Mouse (Mus musculus): ENCODE data around the gene Rtp4. TPM values are rescaled to one million over a fixed set of nuclear protein-coding genes. Genes with fewer than 3 reads are reported as not detected.

The Rtp4 gene
- polyA plus RNA-seq, 1 experiment from 2014 or later: 2.0 TPM

GRCm38 (mm10) chr16:23503351-23503750, 16.7 kb upstream of the Rtp4 start:
- no peaks in the 10 kb centered on the region for H3K36me3 ChIP-seq (ENCODE audit: control insufficient read depth, insufficient read depth, low read length)
- WGBS: 74% methylated on average over 4 of the region's 4 CpGs

DNA sequence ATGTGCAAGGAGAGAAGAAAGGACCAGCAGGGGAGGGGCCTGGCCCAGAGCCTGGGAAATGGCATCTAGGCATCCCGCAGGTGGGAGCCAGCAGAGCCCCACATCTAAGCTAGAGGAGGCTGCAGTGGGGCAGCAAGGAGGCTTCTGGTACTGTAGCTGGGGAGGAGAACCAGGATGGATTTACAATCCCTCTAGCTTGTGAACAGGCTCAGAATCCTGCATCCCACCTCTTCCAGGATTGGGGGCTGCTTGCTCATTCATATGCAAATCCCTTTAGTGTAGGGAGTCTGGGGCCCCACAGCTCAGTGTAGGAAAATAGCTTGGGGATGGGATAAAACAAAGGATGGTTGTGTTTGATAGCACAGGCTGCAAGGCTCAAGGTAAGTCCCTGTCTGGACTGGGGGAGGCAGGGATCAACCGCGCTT, 15.8 kb upstream of the Rtp4 start:
- Histone ChIP-seq H3K27ac (replicated peaks; ENCODE audit: low read depth, low read length) (no peak overlapping the region), H3K36me3 (ENCODE audit: control insufficient read depth, insufficient read depth, low read length) (no peaks in the 10 kb centered on the region), H3K4me2 (ENCODE audit: low read depth, severe bottlenecking) (no peak overlapping the region), H3K4me1 (ENCODE audit: control insufficient read depth, insufficient read depth, low read length) (0 out of 2 replicates have a peak, but pooled peaks cover 2% of the 10 kb centered on the region), H3K9ac (ENCODE audit: low read length) (no peak overlapping the region), H3K4me3 (ENCODE audit: low read depth, low read length) (no peak overlapping the region), H3K9me3 (ENCODE audit: control insufficient read depth, low read length) (no peaks in the 10 kb centered on the region), H3K27me3 (ENCODE audit: control insufficient read depth, insufficient read depth, low read length) (no peaks in the 10 kb centered on the region)
- WGBS: 58% methylated on average over 3 of the region's 3 CpGs
- DNase-seq (ENCODE audit: low spot score) (no peak), ATAC-seq (ENCODE audit: insufficient number of reproducible peaks, low FRiP score, low TSS enrichment, low read depth) (no peak)

More at GRCm38 (mm10) chr16:23503351-23503750, 16.7 kb upstream of the Rtp4 start:
- no peak overlapping the region for H3K4me2 ChIP-seq (ENCODE audit: low read depth, severe bottlenecking)
- DNase-seq (ENCODE audit: low spot score) (no peak), ATAC-seq (ENCODE audit: insufficient number of reproducible peaks, low FRiP score, low TSS enrichment, low read depth) (no peak)
- H3K27ac ChIP-seq (replicated peaks; ENCODE audit: low read depth, low read length): no peak overlapping the region
- H3K27me3 ChIP-seq (ENCODE audit: control insufficient read depth, insufficient read depth, low read length): no peaks in the 10 kb centered on the region
- 0 out of 2 replicates have a peak, but pooled peaks cover 2% of the 10 kb centered on the region for H3K4me1 ChIP-seq (ENCODE audit: control insufficient read depth, insufficient read depth, low read length)
- H3K4me3 ChIP-seq (ENCODE audit: low read depth, low read length): no peak overlapping the region
- H3K9me3 ChIP-seq (ENCODE audit: control insufficient read depth, low read length): no peaks in the 10 kb centered on the region
- no peak overlapping the region for H3K9ac ChIP-seq (ENCODE audit: low read length)

GRCm38 (mm10) chr16:23505904-23506687, 14.0 kb upstream of the Rtp4 start:
- H3K9ac ChIP-seq (ENCODE audit: low read length): no peak overlapping the region
- no peak overlapping the region for H3K4me2 ChIP-seq (ENCODE audit: low read depth, severe bottlenecking)
- ATAC-seq (ENCODE audit: insufficient number of reproducible peaks, low FRiP score, low TSS enrichment, low read depth): no peak
- H3K27me3 ChIP-seq (ENCODE audit: control insufficient read depth, insufficient read depth, low read length): no peaks in the 10 kb centered on the region
- 45% methylated on average over 11 of the region's 11 CpGs for WGBS
- 0 out of 2 replicates have a peak, but pooled peaks cover 2% of the 10 kb centered on the region for H3K4me1 ChIP-seq (ENCODE audit: control insufficient read depth, insufficient read depth, low read length)
- no peak overlapping the region for H3K27ac ChIP-seq (replicated peaks; ENCODE audit: low read depth, low read length)
- H3K9me3 ChIP-seq (ENCODE audit: control insufficient read depth, low read length): no peaks in the 10 kb centered on the region
- no peak for DNase-seq (ENCODE audit: low spot score)
- no peaks in the 10 kb centered on the region for H3K36me3 ChIP-seq (ENCODE audit: control insufficient read depth, insufficient read depth, low read length)
- no peak overlapping the region for H3K4me3 ChIP-seq (ENCODE audit: low read depth, low read length)

DNA sequence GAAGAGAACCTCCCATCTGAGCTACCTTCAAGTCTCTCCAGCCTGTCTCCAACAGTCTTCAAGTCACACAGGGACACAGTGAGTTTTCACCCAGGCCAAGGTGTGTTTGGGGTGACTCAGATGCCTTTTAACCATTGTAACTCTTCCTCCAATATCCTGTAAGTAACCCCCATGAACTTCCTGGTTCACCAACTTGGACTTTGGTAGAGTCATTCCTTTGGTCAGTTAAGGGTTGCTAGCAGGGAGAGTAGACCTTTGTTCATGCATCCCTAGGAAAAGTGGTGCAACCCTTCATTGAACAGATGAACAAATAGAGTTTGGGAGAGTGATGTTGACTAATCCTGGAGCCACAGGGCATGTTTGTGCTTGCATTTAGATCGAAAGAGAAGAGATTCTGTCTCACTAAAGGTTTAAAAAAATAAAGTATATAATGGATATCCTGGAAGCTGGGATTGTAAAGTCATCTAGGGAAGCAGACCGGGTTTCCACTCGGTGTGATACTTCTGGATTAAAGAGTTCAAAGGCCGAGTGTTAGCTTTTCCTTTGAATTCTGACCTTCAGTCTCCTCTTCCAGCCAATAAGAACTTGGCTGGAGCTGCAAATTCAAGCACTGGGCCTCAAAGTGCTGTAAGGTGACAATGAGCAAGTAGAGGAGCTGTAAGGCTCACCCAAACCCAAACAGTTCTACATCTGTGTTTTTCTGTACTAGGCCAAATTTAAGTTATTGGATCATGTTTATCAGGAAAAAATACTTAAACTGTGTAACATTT, 8.7 kb upstream of the Rtp4 start:
- no peaks in the 10 kb centered on the region for H3K4me1 ChIP-seq (ENCODE audit: control insufficient read depth, insufficient read depth, low read length)
- no peak overlapping the region for H3K9ac ChIP-seq (ENCODE audit: low read length)
- ATAC-seq (ENCODE audit: insufficient number of reproducible peaks, low FRiP score, low TSS enrichment, low read depth) (no peak), DNase-seq (ENCODE audit: low spot score) (no peak)
- H3K4me3 ChIP-seq (ENCODE audit: low read depth, low read length): no peak overlapping the region
- no peaks in the 10 kb centered on the region for H3K9me3 ChIP-seq (ENCODE audit: control insufficient read depth, low read length)
- H3K27me3 ChIP-seq (ENCODE audit: control insufficient read depth, insufficient read depth, low read length): no peaks in the 10 kb centered on the region
- WGBS: 67% methylated on average over 4 of the region's 4 CpGs
- H3K27ac ChIP-seq (replicated peaks; ENCODE audit: low read depth, low read length): no peak overlapping the region
- no peak overlapping the region for H3K4me2 ChIP-seq (ENCODE audit: low read depth, severe bottlenecking)
- H3K36me3 ChIP-seq (ENCODE audit: control insufficient read depth, insufficient read depth, low read length): no peaks in the 10 kb centered on the region

GRCm38 (mm10) chr16:23513401-23513800, 6.7 kb upstream of the Rtp4 start:
- no peaks in the 10 kb centered on the region for H3K4me1 ChIP-seq (ENCODE audit: control insufficient read depth, insufficient read depth, low read length)
- H3K27ac ChIP-seq (replicated peaks; ENCODE audit: low read depth, low read length): no peak overlapping the region
- no peaks in the 10 kb centered on the region for H3K27me3 ChIP-seq (ENCODE audit: control insufficient read depth, insufficient read depth, low read length)
- no peaks in the 10 kb centered on the region for H3K36me3 ChIP-seq (ENCODE audit: control insufficient read depth, insufficient read depth, low read length)
- 88% methylated on average over 1 of the region's 1 CpGs for WGBS
- no peak overlapping the region for H3K9ac ChIP-seq (ENCODE audit: low read length)
- DNase-seq (ENCODE audit: low spot score): no peak
- H3K9me3 ChIP-seq (ENCODE audit: control insufficient read depth, low read length): no peaks in the 10 kb centered on the region
- no peak overlapping the region for H3K4me3 ChIP-seq (ENCODE audit: low read depth, low read length)
- H3K4me2 ChIP-seq (ENCODE audit: low read depth, severe bottlenecking): no peak overlapping the region
- ATAC-seq (ENCODE audit: insufficient number of reproducible peaks, low FRiP score, low TSS enrichment, low read depth): no peak

GRCm38 (mm10) chr16:23515766-23516165, 4.3 kb upstream of the Rtp4 start:
- no peak overlapping the region for H3K9ac ChIP-seq (ENCODE audit: low read length)
- H3K27ac ChIP-seq (replicated peaks; ENCODE audit: low read depth, low read length): no peak overlapping the region
- H3K4me3 ChIP-seq (ENCODE audit: low read depth, low read length): no peak overlapping the region
- no peaks in the 10 kb centered on the region for H3K27me3 ChIP-seq (ENCODE audit: control insufficient read depth, insufficient read depth, low read length)
- H3K36me3 ChIP-seq (ENCODE audit: control insufficient read depth, insufficient read depth, low read length): no peaks in the 10 kb centered on the region
- no peak for DNase-seq (ENCODE audit: low spot score)
- WGBS: 81% methylated on average over 3 of the region's 3 CpGs
- ATAC-seq (ENCODE audit: insufficient number of reproducible peaks, low FRiP score, low TSS enrichment, low read depth): no peak
- H3K4me1 ChIP-seq (ENCODE audit: control insufficient read depth, insufficient read depth, low read length): peaks cover 5% of the 10 kb centered on the region; the same call in 1 of the 2 replicates
- H3K9me3 ChIP-seq (ENCODE audit: control insufficient read depth, low read length): no peaks in the 10 kb centered on the region
- H3K4me2 ChIP-seq (ENCODE audit: low read depth, severe bottlenecking): no peak overlapping the region

DNA sequence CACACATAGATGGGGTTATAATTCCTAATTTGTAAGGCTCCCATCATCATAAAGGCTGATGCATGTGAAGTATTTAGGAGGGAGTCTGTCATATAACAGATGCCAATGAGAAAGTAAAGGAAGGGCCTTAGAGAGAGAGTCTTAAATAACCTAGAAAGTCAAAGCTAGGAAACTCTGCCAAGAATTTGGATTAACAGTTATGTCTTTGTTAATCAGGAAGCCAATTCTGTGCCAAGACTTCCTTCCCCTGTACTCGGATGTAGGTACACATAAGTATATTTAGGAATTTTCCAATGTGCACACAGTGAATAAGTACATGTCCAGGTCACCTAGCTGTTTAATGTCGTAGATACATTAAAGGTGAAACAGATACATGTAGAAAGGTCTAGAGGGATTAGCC, 3.5 kb upstream of the Rtp4 start:
- Histone ChIP-seq H3K9ac (ENCODE audit: low read length) (no peak overlapping the region), H3K9me3 (ENCODE audit: control insufficient read depth, low read length) (no peaks in the 10 kb centered on the region), H3K4me2 (ENCODE audit: low read depth, severe bottlenecking) (no peak overlapping the region), H3K4me1 (ENCODE audit: control insufficient read depth, insufficient read depth, low read length) (peaks cover 10% of the 10 kb centered on the region; the same call in 1 of the 2 replicates), H3K4me3 (ENCODE audit: low read depth, low read length) (no peak overlapping the region), H3K36me3 (ENCODE audit: control insufficient read depth, insufficient read depth, low read length) (no peaks in the 10 kb centered on the region), H3K27me3 (ENCODE audit: control insufficient read depth, insufficient read depth, low read length) (no peaks in the 10 kb centered on the region), H3K27ac (replicated peaks; ENCODE audit: low read depth, low read length) (no peak overlapping the region)
- DNase-seq (ENCODE audit: low spot score) (no peak), ATAC-seq (ENCODE audit: insufficient number of reproducible peaks, low FRiP score, low TSS enrichment, low read depth) (no peak)
- WGBS: 83% methylated on average over 2 of the region's 2 CpGs

- Histone ChIP-seq H3K4me2 (ENCODE audit: low read depth, severe bottlenecking) (no peak overlapping the region), H3K36me3 (ENCODE audit: control insufficient read depth, insufficient read depth, low read length) (no peaks in the 10 kb centered on the region), H3K9me3 (ENCODE audit: control insufficient read depth, low read length) (no peaks in the 10 kb centered on the region), H3K4me3 (ENCODE audit: low read depth, low read length) (no peak overlapping the region), H3K9ac (ENCODE audit: low read length) (no peak overlapping the region), H3K27ac (replicated peaks; ENCODE audit: low read depth, low read length) (no peak overlapping the region), H3K27me3 (ENCODE audit: control insufficient read depth, insufficient read depth, low read length) (no peaks in the 10 kb centered on the region), H3K4me1 (ENCODE audit: control insufficient read depth, insufficient read depth, low read length) (peaks cover 10% of the 10 kb centered on the region; the same call in 1 of the 2 replicates)
- ATAC-seq (ENCODE audit: insufficient number of reproducible peaks, low FRiP score, low TSS enrichment, low read depth) (no peak), DNase-seq (ENCODE audit: low spot score) (no peak)
- WGBS: 89% methylated on average over 5 of the region's 5 CpGs
Measured at GRCm38 (mm10) chr16:23517230-23517629, 2.9 kb upstream of the Rtp4 start.

Data from limb, embryonic 11.5 days (tissue).